Mouse (Mus musculus): Measurements from ENCODE around the gene Gm12355.
"Not testable (repeated sequence)": the region's sequence is repeated elsewhere in the genome, so short reads cannot be mapped to it uniquely, and the experiment has no call there.

DNA sequence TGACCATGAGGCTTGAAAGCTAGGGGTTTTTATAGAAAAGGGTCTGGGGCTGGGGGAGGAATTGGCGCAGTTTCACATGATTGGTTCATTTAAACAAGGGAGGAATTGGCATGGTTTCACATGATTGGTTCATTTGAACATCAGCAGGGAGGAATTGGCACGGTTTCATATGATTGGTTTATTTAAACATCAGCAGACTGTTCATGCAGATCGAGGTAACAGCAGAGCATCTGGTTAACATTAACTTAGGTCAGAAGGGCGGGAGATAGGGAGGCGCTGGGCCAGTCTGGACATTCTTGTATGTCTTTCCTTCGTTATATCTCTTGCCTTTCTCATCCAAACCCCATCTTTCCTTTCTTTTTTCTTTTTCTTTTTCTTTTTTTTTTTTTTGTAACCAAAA is 1.5 kb downstream of the Gm12355 start:
- TF ChIP-seq CTCF, EP300 (IDR thresholded peaks at IDR 0.05; ENCODE audit: low read depth): not testable (repeated sequence)

Measured in heart, postnatal 0 days (tissue).